Mouse (Mus musculus): ENCODE data around the gene Slc7a6.

GRCm38 (mm10) chr8:106237106-106237505 lies 68.4 kb downstream of the Slc7a6 start:
- TF ChIP-seq CTCF (conservative IDR thresholded peaks at IDR 0.05; ENCODE audit: low read length) (no peak), NANOG (IDR thresholded peaks at IDR 0.05; ENCODE audit: borderline replicate concordance, low read length) (no peak), POU5F1 (IDR thresholded peaks at IDR 0.05; ENCODE audit: borderline replicate concordance, low read length) (no peak)
